Mouse (Mus musculus) heart, embryonic 10.5 days (tissue): ENCODE measurements around the gene Syncrip. TPM values are rescaled to one million over a fixed set of nuclear protein-coding genes. Genes with fewer than 3 reads are reported as not detected.

Experiments used
- DNase-seq: peaks from one replicate; pipeline ENCODE4 v3.0.0-alpha.2; 2017; ENCODE audit warnings: low spot score
- H3K27ac ChIP-seq: fragments of 300-500 bp; sonication (generic); 2 replicates; pipeline ENCODE4 v1.5.1; 2016; ENCODE audit warnings: mild to moderate bottlenecking
- H3K27me3 ChIP-seq: fragments of 300-500 bp; sonication (generic); 2 replicates; pipeline ENCODE4 v1.6.1; 2016; ENCODE audit warnings: mild to moderate bottlenecking; ENCODE audit not compliant: poor library complexity, insufficient read depth, severe bottlenecking
- H3K36me3 ChIP-seq: fragments of 300-500 bp; sonication (generic); 2 replicates; pipeline ENCODE4 v1.6.1; 2016; ENCODE audit warnings: mild to moderate bottlenecking, moderate library complexity
- H3K4me1 ChIP-seq: fragments of 300-500 bp; sonication (generic); 2 replicates; pipeline ENCODE4 v1.6.1; 2016; ENCODE audit warnings: mild to moderate bottlenecking
- H3K4me3 ChIP-seq: fragments of 300-500 bp; sonication (generic); 2 replicates; pipeline ENCODE4 v1.5.1; 2016; ENCODE audit warnings: mild to moderate bottlenecking, moderate library complexity
- H3K9me3 ChIP-seq: fragments of 300-500 bp; sonication (generic); 2 replicates; pipeline ENCODE4 v1.6.1; 2016; ENCODE audit warnings: mild to moderate bottlenecking, moderate library complexity
- WGBS: fragments of 180-500 bp; shearing (Covaris S2); methylation state at CpG from one replicate; pipeline ENCODE4 v1.1.7; 2016; 5-methylcytosine and 5-hydroxymethylcytosine counted together
- polyA plus RNA-seq: library from polyadenylated mRNA; unstranded; fragments of >200 nt; fragmentation: Nextera tagmentation; extraction: Ambion mirVana; gene quantifications from 2 replicates; pipeline ENCODE4 v1.2.1, GENCODE M21; 2016

Gene Syncrip
- polyA plus RNA-seq, 1 experiment from 2014 or later = 96.1 TPM

- no peaks in the 10 kb centered on the region for H3K4me1 ChIP-seq
- 69% methylated on average over 1 of the region's 1 CpGs for WGBS
- no peak overlapping the region for H3K4me3 ChIP-seq
- H3K9me3 ChIP-seq = no peaks in the 10 kb centered on the region
- H3K27ac ChIP-seq = no peak overlapping the region
- H3K36me3 ChIP-seq = peaks cover 39% of the 10 kb centered on the region
- no peaks in the 10 kb centered on the region for H3K27me3 ChIP-seq
- DNase-seq = no peak
Measured at GRCm38 (mm10) chr9:88398461-88398860, 83.9 kb downstream of the Syncrip start.

Other genes with a start within 250 kb of the Syncrip start
- 1.9 and 2.4 TPM in 2 replicates for gene Nt5e, start 155.4 kb downstream of the Syncrip start, polyA plus RNA-seq
- 25.4 and 29.9 TPM in 2 replicates for gene Snx14, start 43.6 kb downstream of the Syncrip start, polyA plus RNA-seq
- gene Gm20537, start 26.0 kb downstream of the Syncrip start, polyA plus RNA-seq = 0.58 and 0.78 TPM in 2 replicates
- 6.2 and 6.5 TPM in 2 replicates for gene Zfp949, start 65.4 kb upstream of the Syncrip start, polyA plus RNA-seq
- gene Trim43a, start 98.3 kb upstream of the Syncrip start, polyA plus RNA-seq = 0.06 and 0.16 TPM in 2 replicates
- 21.1 and 28.8 TPM in 2 replicates for gene Mthfsl, start 237.7 kb upstream of the Syncrip start, polyA plus RNA-seq
- 0.17 TPM in 1 of 2 replicates, not detected in the other for gene Bcl2a1d, start 249.3 kb upstream of the Syncrip start, polyA plus RNA-seq